Mouse (Mus musculus) spleen, postnatal 14 days (tissue): ENCODE measurements around the gene Cep44.

Experiments
- DNase-seq, 2 experiments: peaks; one replicate each; pipeline ENCODE4 v3.0.0; 2021 to 2022; ENCODE audit warnings: low spot score in 2 of 2

The Cep44 gene

DNA sequence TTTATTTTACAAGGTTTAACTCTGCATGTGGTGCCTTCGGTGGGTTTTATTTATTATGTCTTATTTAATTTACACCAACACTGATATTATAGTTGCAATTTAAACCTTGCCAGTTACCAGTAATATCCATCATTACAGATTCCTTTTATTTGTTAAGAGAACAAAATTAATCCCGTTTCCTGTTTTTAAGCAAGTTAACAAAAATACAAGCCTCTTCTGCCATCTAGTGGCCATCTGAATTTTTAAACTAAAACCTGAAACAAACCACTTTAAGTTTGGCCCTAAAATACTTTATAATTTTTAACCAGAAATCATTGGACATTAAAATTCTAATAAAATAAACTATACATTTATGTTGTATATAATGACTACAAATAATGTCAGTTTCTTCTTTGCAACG is 64.8 kb downstream of the Cep44 start:
- DNase-seq, result no peak
